Mouse (Mus musculus) cortical plate, adult 2 months (tissue): Measurements from ENCODE around the gene Il31ra.

Source experiments
- CTCF ChIP-seq: fragments of 200-500 bp; IDR thresholded peaks from 2 replicates; pipeline ENCODE4 v1.5.1; 2011; ENCODE audit warnings: mild to moderate bottlenecking, control low read depth, low read length; ENCODE audit not compliant: insufficient read depth; ENCODE audit errors: extremely low read depth
- POLR2A ChIP-seq: fragments of 200-500 bp; IDR thresholded peaks from 2 replicates; pipeline ENCODE4 v1.6.1; 2011; ENCODE audit warnings: mild to moderate bottlenecking, low read length, control low read depth; ENCODE audit not compliant: insufficient read depth; ENCODE audit errors: extremely low read depth

- no peak for TF ChIP-seq CTCF
- no peak for TF ChIP-seq POLR2A
Observed at GRCm38 (mm10) chr13:112573800-112574199, 20.4 kb downstream of the Il31ra start.
